Mouse (Mus musculus) liver, embryonic 14.5 days (tissue): ENCODE data around the gene Gstp3.

Experiments
- CTCF ChIP-seq: IDR thresholded peaks from 2 replicates; pipeline ENCODE4 v1.5.1; 2016; ENCODE audit warnings: antibody characterized with exemption, low read depth, control low read depth
- EP300 ChIP-seq: IDR thresholded peaks from 2 replicates; pipeline ENCODE4 v1.6.1; 2016; ENCODE audit warnings: antibody characterized with exemption, low read depth

GRCm38 (mm10) chr19:4083316-4083715 lies 23.9 kb upstream of the Gstp3 start:
- TF ChIP-seq CTCF = no peak
- TF ChIP-seq EP300 = no peak
